Mouse (Mus musculus) kidney, adult 8-10 months (tissue): ENCODE data around the gene Olfml2a.
A peak's percentile ranks its signal among the peaks of the same experiment; 100 is the strongest.

Source experiments
- DNase-seq, 2 experiments: peaks; one replicate each; pipeline ENCODE4 v3.0.0; 2022

Olfml2a gene

GRCm38 (mm10) chr2:38939047-38939446 is 7.3 kb downstream of the Olfml2a start:
- no peak for DNase-seq

GRCm38 (mm10) chr2:38941426-38941825 is 9.6 kb downstream of the Olfml2a start:
- no peak for DNase-seq

- no peak for DNase-seq
Observed at GRCm38 (mm10) chr2:38941898-38942297, 10.1 kb downstream of the Olfml2a start.

GRCm38 (mm10) chr2:38943161-38943560 is 11.4 kb downstream of the Olfml2a start:
- DNase-seq = no peak

- no peak for DNase-seq
Observed at GRCm38 (mm10) chr2:38943977-38944376, 12.2 kb downstream of the Olfml2a start.

- no peak for DNase-seq
Observed at GRCm38 (mm10) chr2:38944460-38945161, 12.8 kb downstream of the Olfml2a start.

- DNase-seq = peak; percentile 20 to 38
Observed at GRCm38 (mm10) chr2:38947566-38947965, 15.8 kb downstream of the Olfml2a start.

- DNase-seq = peak; percentile 63 to 70
Observed at GRCm38 (mm10) chr2:38950281-38950719, 18.5 kb downstream of the Olfml2a start.

- peak; percentile 11 to 14 for DNase-seq
Observed at GRCm38 (mm10) chr2:38953152-38953883, 21.5 kb downstream of the Olfml2a start.

- no peak for DNase-seq
Observed at GRCm38 (mm10) chr2:38956062-38956461, 24.3 kb downstream of the Olfml2a start.

GRCm38 (mm10) chr2:38957671-38958223 is 26.0 kb downstream of the Olfml2a start:
- DNase-seq = no peak

GRCm38 (mm10) chr2:38964198-38964597 is 32.4 kb downstream of the Olfml2a start:
- no peak for DNase-seq

- DNase-seq = no peak
Observed at GRCm38 (mm10) chr2:38969650-38970049, 37.9 kb downstream of the Olfml2a start.

GRCm38 (mm10) chr2:38970057-38970456 is 38.3 kb downstream of the Olfml2a start:
- no peak for DNase-seq

GRCm38 (mm10) chr2:38973223-38973622 is 41.4 kb downstream of the Olfml2a start:
- no peak for DNase-seq

GRCm38 (mm10) chr2:38973701-38974100 is 41.9 kb downstream of the Olfml2a start:
- DNase-seq = no peak

- no peak for DNase-seq
Observed at GRCm38 (mm10) chr2:38974171-38974570, 42.4 kb downstream of the Olfml2a start.

GRCm38 (mm10) chr2:38975181-38975580 is 43.4 kb downstream of the Olfml2a start:
- DNase-seq = no peak

- no peak for DNase-seq
Observed at GRCm38 (mm10) chr2:38975941-38976805, 44.4 kb downstream of the Olfml2a start.

GRCm38 (mm10) chr2:38977837-38978236 is 46.1 kb downstream of the Olfml2a start:
- no peak for DNase-seq

- DNase-seq = no peak
Observed at GRCm38 (mm10) chr2:38983456-38983855, 51.7 kb downstream of the Olfml2a start.

- peak in 1 of 2 experiments; percentile 21 for DNase-seq
Observed at GRCm38 (mm10) chr2:38986580-38986979, 54.8 kb downstream of the Olfml2a start.

GRCm38 (mm10) chr2:38987371-38987770 is 55.6 kb downstream of the Olfml2a start:
- no peak for DNase-seq
